Mouse (Mus musculus) adrenal gland, adult (tissue): ENCODE measurements at regions not wholly inside any gene's neighbourhood (a gene's known extent, or its start where the extent isn't known, plus 50 kb on each side); places are given as distances from the start of the nearest gene placed in this dataset.
A peak's percentile ranks its signal among the peaks of the same experiment; 100 is the strongest.

Experiments used
- DNase-seq, 2 experiments: peaks; one replicate each; pipeline ENCODE4 v3.0.0; 2022 to 2023; ENCODE audit warnings: low spot score in 1 of 2; ENCODE audit not compliant: inconsistent age in 2 of 2

- no peak for DNase-seq
Measured at GRCm38 (mm10) chr2:19714025-19714424, 56.5 kb downstream of the Otud1 start.

- DNase-seq = peak; percentile 57 to 87
Measured at GRCm38 (mm10) chr2:19715564-19716238, 58.1 kb downstream of the Otud1 start.

GRCm38 (mm10) chr2:19716388-19716787 lies 58.8 kb downstream of the Otud1 start:
- DNase-seq = no peak

GRCm38 (mm10) chr2:19726085-19726484 lies 68.5 kb downstream of the Otud1 start:
- DNase-seq = no peak

- peak; percentile 23 to 77 for DNase-seq
Measured at GRCm38 (mm10) chr2:19726904-19727303, 69.4 kb downstream of the Otud1 start.

GRCm38 (mm10) chr2:19732922-19733859 lies 75.6 kb downstream of the Otud1 start:
- DNase-seq = no peak

- no peak for DNase-seq
Measured at GRCm38 (mm10) chr2:19734164-19734870, 76.8 kb downstream of the Otud1 start.

- no peak for DNase-seq
Measured at GRCm38 (mm10) chr2:19741508-19741907, 84.0 kb downstream of the Otud1 start.

- DNase-seq = no peak
Measured at GRCm38 (mm10) chr2:19743467-19743866, 85.9 kb downstream of the Otud1 start.

GRCm38 (mm10) chr2:19744986-19745660 lies 87.6 kb downstream of the Otud1 start:
- DNase-seq = no peak

- DNase-seq = no peak
Measured at GRCm38 (mm10) chr2:19752753-19753152, 95.2 kb downstream of the Otud1 start.

- no peak for DNase-seq
Measured at GRCm38 (mm10) chr2:19753479-19753878, 95.9 kb downstream of the Otud1 start.

GRCm38 (mm10) chr2:19757910-19758309 lies 100.4 kb downstream of the Otud1 start:
- no peak for DNase-seq

GRCm38 (mm10) chr2:19759169-19759568 lies 101.6 kb downstream of the Otud1 start:
- DNase-seq = peak in 1 of 2 experiments; percentile 19

- no peak for DNase-seq
Measured at GRCm38 (mm10) chr2:19759577-19759976, 102.0 kb downstream of the Otud1 start.

GRCm38 (mm10) chr2:19762996-19763395 lies 105.4 kb downstream of the Otud1 start:
- no peak for DNase-seq

- no peak for DNase-seq
Measured at GRCm38 (mm10) chr2:19784913-19785312, 124.7 kb upstream of the Etl4 start.

- no peak for DNase-seq
Measured at GRCm38 (mm10) chr2:19785663-19786260, 123.8 kb upstream of the Etl4 start.

GRCm38 (mm10) chr2:19792177-19792576 lies 117.4 kb upstream of the Etl4 start:
- no peak for DNase-seq

- DNase-seq = no peak
Measured at GRCm38 (mm10) chr2:19796790-19797189, 112.8 kb upstream of the Etl4 start.
